Mouse (Mus musculus): ENCODE data around the gene Mafb.

Gene Mafb

GRCm38 (mm10) chr2:160327167-160327566 is 39.7 kb downstream of the Mafb start:
- DNase-seq (ENCODE audit: low spot score): no peak

GRCm38 (mm10) chr2:160325105-160325644 is 41.7 kb downstream of the Mafb start:
- no peak for DNase-seq (ENCODE audit: low spot score)

- peak; percentile 58 for DNase-seq (ENCODE audit: low spot score)
These were observed 45.0 kb downstream of the Mafb start for GRCm38 (mm10) chr2:160321829-160322228.

- DNase-seq (ENCODE audit: low spot score): no peak
These were observed 48.6 kb downstream of the Mafb start for GRCm38 (mm10) chr2:160318255-160318654.
